Mouse (Mus musculus) right cerebral cortex, postnatal 10 days (tissue): Measurements from ENCODE around the gene Thada.

Experiments
- DNase-seq, 2 experiments: peaks; one replicate each; pipeline ENCODE4 v3.0.0; 2021; ENCODE audit warnings: low spot score in 2 of 2

Thada gene

DNA sequence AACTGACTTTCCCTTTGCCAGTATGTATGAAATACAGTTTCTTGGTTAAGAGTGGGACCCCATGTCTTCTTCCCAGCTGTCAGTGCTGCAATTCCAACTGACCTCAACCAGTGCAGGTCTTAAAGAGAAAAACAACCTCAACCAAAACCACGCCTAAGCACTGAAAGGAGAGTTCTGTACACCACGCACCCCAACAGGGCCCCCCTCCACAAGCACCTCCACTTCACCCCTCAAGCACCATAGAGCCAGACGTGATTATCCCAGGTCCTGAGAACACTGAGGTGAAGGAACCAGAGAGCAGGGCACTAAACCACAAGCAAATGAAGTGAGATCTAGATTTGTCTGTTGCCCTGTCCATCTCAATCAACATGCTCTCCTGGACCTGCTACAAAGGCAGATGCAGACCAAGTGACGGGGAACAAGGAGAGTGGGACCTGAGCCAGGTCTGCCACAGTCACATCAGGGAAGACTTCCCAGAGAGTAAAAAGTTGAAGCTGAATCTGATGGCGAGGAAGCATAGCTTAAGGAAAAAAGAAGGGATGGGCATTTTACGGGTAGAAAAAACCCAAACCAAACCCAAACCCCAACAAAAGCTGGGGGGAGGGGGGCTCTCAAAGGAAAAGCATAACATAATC, 93.5 kb downstream of the Thada start:
- peak in 1 of 2 experiments; percentile 21 for DNase-seq

- no peak for DNase-seq
Observed at GRCm38 (mm10) chr17:84370385-84370784, 95.6 kb downstream of the Thada start.

- DNase-seq = no peak
Observed at GRCm38 (mm10) chr17:84369769-84370168, 96.2 kb downstream of the Thada start.

- no peak for DNase-seq
Observed at GRCm38 (mm10) chr17:84368213-84369014, 97.6 kb downstream of the Thada start.

DNA sequence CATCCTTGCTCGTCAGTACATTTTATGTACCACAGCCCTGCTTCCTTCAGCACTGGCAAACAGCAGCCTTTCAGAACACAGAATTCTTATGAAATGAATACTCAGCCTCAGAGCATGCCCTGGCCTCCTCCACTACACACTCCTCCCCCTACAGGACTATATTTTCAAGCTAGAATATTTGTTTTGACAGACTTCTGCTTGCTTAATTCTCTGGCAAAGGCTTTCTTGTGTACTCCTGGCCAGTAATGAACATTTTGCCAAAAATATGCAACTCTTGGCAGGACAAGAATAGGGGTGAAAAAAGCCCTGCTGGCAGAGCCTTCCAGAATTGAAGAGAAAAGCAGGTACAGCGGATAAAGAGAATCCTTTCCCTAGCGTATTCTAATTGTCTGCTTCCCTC, 98.3 kb downstream of the Thada start:
- DNase-seq = no peak

DNA sequence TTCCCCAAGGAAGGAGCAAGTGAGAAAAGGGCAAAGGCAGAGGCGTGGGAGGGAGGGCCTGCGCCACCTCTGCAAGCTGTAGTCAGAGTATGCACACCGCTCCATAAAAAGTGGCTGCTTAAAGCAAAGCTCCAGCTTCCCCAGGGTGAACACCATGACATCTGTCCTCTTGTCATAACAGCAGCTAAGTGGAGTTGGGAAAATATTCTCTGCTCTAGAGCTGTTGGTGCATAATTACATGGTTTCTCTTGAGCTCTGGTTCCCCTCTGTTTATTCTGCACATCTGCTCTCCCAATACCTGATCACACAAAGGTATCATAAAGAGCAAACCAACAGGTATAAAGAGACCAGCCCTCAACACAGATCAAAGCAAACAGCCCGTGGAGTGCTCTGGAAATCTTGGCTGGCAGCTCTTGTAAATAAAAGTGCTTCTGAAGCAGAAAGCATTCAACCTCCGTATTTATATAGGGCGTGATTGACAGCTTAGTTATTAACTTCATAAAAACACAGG, 100.2 kb downstream of the Thada start:
- peak in 1 of 2 experiments; percentile 31 for DNase-seq

- DNase-seq = peak; percentile 16 to 53
Observed at GRCm38 (mm10) chr17:84365006-84365716, 100.8 kb downstream of the Thada start.

DNA sequence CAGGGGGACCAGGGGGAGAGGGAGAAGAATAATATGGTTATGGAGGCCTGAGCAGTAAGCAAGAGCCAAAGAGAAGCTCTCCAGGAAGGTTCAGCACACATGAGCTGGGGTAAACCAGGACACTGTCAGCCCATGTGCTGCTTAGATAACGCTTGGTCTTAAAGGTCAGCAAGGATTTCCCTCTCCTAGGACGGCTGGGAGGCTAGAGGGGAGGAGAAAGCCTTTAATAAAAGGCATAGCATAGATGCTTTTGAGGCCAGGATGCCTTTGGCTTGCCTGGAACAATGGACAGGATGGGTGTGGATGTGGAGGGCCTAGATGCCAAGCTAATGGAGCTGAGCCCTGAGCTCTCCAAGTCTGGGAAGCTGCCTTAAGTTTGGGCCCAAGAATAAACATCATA, 102.6 kb downstream of the Thada start:
- DNase-seq = no peak

DNA sequence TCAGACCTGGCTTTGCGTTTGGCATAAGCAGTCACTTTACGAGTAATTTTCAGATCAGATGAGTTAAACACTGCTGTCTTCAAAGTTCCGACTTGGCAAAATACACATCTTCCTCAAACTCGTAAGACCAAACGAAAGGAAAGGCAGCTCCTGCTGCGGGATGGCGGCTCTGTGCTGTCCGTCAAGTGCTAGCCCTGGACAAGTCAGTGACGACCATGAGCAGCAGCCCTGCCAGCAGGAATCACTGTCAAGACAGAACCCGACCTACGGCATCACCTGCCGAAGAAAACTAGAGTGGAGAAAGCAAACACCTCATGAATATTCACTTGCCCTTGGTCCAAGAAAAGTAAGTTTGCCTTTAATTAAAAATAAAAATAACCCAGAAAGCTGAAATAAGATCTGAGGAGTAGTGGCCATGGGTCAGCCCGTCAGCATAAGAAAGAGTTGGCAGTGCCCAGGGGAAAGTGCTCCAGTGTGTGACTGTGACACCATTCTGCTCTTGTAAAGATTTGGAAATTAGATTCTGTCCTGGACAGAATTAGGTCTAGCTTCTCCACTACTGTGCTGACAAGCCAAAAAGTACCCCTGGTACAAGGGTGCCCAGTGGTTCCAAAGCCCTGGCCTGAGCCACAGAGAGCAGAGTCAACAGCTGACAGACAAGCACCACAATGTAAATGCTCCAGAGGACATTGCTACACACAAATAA, 103.3 kb downstream of the Thada start:
- DNase-seq = no peak

DNA sequence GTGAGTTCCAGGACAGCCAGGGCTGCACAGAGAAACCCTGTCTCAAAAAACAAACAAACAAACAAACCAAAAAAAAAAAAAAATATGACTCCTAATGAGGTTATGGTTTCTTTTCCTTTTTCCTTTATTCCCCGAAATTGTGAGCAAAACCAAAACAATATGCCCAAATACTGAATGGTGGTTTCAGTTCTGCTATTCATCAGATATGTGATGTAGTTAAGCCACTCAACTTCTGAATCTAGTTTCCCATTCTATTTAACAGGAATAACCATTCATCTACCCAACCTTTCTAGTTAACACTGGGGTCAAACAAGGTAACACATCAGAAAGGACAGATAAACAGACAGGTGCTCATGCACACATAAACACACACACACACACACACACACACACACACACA, 105.0 kb downstream of the Thada start:
- no peak for DNase-seq

DNA sequence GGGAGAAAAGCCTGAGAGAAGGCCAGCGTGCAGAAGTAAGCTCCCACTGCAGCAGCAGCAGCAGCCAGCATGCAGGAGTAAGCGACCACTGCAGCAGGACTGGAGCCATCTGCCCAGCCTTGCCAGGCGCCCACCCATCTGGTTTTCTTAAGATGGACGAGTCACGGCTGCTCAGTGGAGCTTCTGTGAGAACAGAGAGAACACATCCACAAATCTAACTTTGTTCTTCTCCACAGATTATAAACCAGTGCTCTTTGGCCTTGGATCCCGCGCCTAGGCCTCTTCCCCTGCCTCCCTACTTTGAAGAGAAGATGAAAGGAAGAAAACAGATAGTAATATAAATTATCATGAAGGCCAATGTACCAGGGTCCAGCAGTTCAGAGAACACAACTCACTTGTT, 106.2 kb downstream of the Thada start:
- DNase-seq = no peak

- DNase-seq = no peak
Observed at GRCm38 (mm10) chr17:84358951-84359644, 106.9 kb downstream of the Thada start.

DNA sequence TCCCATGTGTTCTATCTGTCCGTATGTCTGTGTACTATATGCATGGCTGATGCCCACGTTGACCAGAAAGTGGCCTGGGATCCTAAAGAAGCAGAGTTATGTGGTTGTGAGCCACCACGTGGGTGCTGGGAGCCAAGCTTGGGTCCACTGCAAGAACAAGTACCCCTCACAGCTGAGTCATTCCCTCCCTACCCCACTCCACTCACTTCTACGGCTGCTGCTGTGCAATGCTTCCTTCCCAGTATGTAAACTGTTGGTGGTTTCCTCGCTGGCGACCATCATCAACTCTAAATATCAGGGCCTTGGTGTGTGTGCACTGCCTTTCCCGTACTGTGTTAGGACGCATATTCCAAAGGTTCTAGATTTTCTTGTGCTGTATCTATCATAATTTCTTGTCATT, 108.2 kb downstream of the Thada start:
- no peak for DNase-seq

DNA sequence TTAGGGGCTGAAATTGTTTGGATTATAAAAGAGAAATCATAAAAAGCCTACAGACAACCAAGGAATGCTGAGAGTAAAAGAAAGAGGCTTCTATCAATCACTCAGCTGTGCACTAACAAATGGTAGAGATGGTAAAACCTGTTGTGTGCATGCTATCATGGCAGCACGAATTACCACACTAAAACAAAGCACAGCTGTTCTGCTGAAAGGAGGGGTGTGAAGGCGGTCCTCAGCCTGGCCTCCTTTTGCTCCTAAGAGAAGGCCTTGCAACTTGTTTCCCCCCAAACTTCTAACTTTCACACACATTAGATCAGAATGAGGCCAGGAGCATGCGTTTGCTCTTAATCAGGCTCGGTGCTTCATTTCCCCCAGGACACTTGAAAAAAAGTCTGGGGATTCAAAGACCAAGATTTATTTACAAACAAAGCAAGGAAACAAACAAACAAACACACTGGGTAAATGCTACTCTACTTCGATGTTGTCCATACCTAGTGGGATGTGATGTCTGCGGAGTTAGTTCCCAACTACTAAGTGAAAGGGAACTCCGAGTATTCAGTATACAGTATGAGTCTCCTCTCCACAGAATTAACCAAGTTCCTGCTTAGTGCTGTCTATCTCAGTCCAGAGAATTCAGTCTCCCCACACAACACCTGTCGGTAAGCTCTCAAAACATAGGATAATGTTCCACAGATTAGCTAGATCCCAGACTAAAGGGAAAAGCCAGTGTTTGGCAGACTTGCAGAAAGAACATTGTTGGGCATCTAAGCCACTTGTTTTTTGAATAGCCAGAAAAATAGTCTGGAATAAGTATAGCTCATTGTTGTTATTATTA, 109.7 kb downstream of the Thada start:
- no peak for DNase-seq

GRCm38 (mm10) chr17:84355006-84355405, 111.0 kb downstream of the Thada start:
- DNase-seq = no peak

DNA sequence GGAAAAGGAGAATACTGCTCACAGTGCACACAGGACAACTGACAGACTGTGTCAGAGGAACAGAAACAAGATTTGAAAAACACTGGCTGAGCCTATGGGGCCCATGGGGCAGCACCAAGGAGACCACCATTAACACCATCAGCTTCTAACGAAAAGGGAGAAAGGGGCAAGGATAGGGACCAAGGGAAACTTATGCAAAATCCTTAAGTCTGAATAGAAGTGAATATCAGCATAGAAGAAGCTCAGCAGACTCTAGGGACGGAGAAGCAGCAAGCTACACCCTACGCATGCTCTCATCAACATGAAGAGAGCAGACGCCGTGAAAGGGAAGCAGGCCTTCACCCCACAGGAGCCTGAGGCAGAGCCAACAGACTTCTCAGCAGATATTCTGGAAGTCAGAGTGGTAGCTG, 112.1 kb downstream of the Thada start:
- DNase-seq = no peak

DNA sequence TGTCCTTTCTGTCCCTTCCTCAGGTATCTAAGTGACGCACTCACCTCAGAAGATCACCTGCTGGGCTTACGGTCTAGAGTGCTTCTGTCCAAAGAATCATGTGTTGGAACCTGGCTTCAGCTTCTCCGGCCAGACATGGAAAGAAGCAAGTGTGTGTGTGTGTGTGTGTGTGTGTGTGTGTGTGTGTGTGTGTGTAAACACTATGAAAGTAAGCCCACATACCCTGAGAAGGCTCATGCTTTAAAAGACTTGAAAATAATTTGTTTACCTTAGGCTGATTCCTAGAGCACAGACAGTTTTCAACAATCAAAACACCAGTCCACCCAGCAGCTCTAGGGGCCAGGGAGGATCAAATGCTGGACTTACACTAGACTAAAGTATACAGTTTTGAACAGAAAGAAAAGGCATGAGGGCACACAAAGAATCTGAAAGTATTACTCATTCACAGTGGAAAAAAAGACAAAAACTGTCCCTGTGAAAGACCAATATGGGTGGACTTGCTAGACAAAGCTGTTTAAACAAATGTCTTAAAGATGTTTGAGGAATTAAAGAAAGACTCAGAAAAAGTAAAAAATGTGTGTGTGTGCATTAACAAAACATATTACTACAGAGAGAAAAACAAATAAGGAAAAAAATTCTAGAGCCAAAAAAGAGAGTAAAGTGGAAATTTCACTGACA, 112.6 kb downstream of the Thada start:
- DNase-seq = no peak

DNA sequence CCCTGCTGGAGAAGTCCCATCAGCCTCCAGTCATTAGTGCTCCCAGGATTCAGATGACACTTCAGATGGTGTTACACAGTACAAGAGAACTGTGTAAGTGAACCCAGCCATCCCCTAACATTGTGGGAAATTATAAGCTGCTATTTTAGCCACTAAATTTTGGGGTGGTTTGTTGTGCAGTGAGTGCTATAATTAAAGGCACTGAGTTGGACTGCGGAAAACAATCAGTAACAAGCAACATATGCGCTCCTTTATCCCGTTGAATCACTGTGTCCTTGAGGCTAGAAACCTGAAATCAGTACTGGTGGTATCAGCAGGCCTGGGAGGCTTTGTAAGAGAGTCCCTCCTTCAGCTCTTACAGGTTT, 113.2 kb downstream of the Thada start:
- no peak for DNase-seq

DNA sequence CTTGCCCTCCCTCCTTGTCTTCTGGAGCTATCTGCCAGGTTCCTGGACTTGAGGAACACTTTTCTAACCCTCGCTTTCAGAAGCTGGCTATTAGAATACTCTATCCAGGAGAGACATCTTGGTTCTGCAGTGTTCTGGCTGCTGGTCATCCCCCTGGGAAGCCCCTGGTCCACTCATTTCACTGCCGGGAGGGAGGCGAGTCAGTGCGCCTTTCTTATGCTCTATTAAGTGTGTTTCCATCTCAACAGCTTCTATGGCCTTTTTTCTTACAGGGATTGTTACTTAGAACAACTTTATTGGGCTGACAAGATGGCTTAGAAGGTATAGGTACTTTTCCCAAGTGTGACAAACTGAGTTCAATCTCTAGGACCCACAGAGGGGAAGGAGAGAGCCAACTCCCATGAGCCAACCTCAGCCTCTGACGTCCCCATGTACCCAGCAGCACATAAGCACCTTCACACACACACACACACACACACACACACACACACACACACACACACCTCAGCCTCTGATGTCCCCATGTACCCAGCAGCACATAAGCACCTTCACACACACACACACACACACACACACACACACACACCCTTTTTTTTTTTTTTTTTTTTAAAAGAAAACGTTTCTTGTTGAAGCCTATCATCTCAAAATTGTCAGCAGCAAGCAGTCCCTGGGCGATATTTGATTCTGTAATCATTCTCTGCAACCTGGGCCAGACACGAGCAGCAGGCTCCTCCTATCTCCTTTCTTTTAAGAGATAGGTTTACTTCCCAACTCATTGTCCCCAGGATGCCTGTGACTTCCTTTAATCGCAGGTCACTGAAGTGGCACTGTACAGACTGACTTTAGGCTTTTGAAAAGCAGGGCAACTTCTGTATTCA, 113.9 kb downstream of the Thada start:
- no peak for DNase-seq
